Mouse (Mus musculus) bone marrow macrophage, adult 2 months (primary cell): ENCODE measurements at regions not wholly inside any gene's neighbourhood (a gene's known extent, or its start where the extent isn't known, plus 50 kb on each side); places are given as distances from the start of the nearest gene placed in this dataset.

Experiments used
- H3K27ac ChIP-seq: 2 replicates; pipeline ENCODE4 v1.5.1; 2012; ENCODE audit warnings: low read depth, low read length; ENCODE audit not compliant: insufficient read depth
- H3K4me1 ChIP-seq: 2 replicates; pipeline ENCODE4 v1.6.1; 2012; ENCODE audit warnings: low read length; ENCODE audit not compliant: control insufficient read depth, insufficient read depth
- H3K4me3 ChIP-seq: 2 replicates; pipeline ENCODE4 v1.5.1; 2012; ENCODE audit warnings: mild to moderate bottlenecking, low read length, moderate library complexity; ENCODE audit not compliant: insufficient read depth
- CTCF ChIP-seq: IDR thresholded peaks from 2 replicates; pipeline ENCODE4 v1.5.1; 2012; ENCODE audit warnings: low read depth, mild to moderate bottlenecking, low read length, moderate library complexity
- POLR2A ChIP-seq: IDR thresholded peaks from 2 replicates; pipeline ENCODE4 v1.6.1; 2012; ENCODE audit warnings: mild to moderate bottlenecking, low read depth, low read length, borderline replicate concordance

GRCm38 (mm10) chr14:58967975-58968374, 174.7 kb downstream of the 1700129C05Rik start:
- Histone ChIP-seq H3K4me3 (no peak overlapping the region), H3K27ac (no peak overlapping the region), H3K4me1 (no peaks in the 10 kb centered on the region)
- no peak for TF ChIP-seq POLR2A
- no peak for TF ChIP-seq CTCF

- TF ChIP-seq CTCF (no peak), POLR2A (no peak)
- Histone ChIP-seq H3K4me3 (no peak overlapping the region), H3K4me1 (no peaks in the 10 kb centered on the region)
Measured at GRCm38 (mm10) chr14:58967163-58967562, 175.5 kb downstream of the 1700129C05Rik start.

GRCm38 (mm10) chr14:58944958-58945357, 197.7 kb downstream of the 1700129C05Rik start:
- Histone ChIP-seq H3K4me3 (no peak overlapping the region), H3K27ac (no peak overlapping the region), H3K4me1 (no peaks in the 10 kb centered on the region)
- TF ChIP-seq POLR2A (no peak), CTCF (no peak)

More at GRCm38 (mm10) chr14:58967163-58967562, 175.5 kb downstream of the 1700129C05Rik start:
- no peak overlapping the region for H3K27ac ChIP-seq

GRCm38 (mm10) chr14:58943267-58943765, 199.4 kb downstream of the 1700129C05Rik start:
- Histone ChIP-seq H3K4me3 (no peak overlapping the region), H3K27ac (no peak overlapping the region), H3K4me1 (no peaks in the 10 kb centered on the region)
- TF ChIP-seq CTCF (no peak), POLR2A (no peak)

- Histone ChIP-seq H3K4me1 (no peaks in the 10 kb centered on the region), H3K4me3 (no peak overlapping the region), H3K27ac (no peak overlapping the region)
- no peak for TF ChIP-seq CTCF
- TF ChIP-seq POLR2A, result no peak
Measured at GRCm38 (mm10) chr14:58939086-58939485, 203.6 kb downstream of the 1700129C05Rik start.

GRCm38 (mm10) chr14:58938601-58938970, 204.1 kb downstream of the 1700129C05Rik start:
- Histone ChIP-seq H3K4me1 (no peaks in the 10 kb centered on the region), H3K4me3 (no peak overlapping the region), H3K27ac (no peak overlapping the region)
- TF ChIP-seq POLR2A, result no peak

GRCm38 (mm10) chr14:58937791-58938600, 204.7 kb downstream of the 1700129C05Rik start:
- TF ChIP-seq POLR2A (no peak), CTCF (no peak)
- Histone ChIP-seq H3K4me3 (no peak overlapping the region), H3K27ac (no peak overlapping the region), H3K4me1 (no peaks in the 10 kb centered on the region)

- Histone ChIP-seq H3K27ac (no peak overlapping the region), H3K4me1 (no peaks in the 10 kb centered on the region), H3K4me3 (no peak overlapping the region)
- TF ChIP-seq CTCF (no peak), POLR2A (no peak)
Measured at GRCm38 (mm10) chr14:58937331-58937730, 205.4 kb downstream of the 1700129C05Rik start.

GRCm38 (mm10) chr14:58936131-58936530, 206.6 kb downstream of the 1700129C05Rik start:
- Histone ChIP-seq H3K4me3 (no peak overlapping the region), H3K4me1 (no peaks in the 10 kb centered on the region), H3K27ac (no peak overlapping the region)
- TF ChIP-seq CTCF, result no peak

GRCm38 (mm10) chr14:58917853-58918252, 224.8 kb downstream of the 1700129C05Rik start:
- Histone ChIP-seq H3K4me1 (no peaks in the 10 kb centered on the region), H3K4me3 (no peak overlapping the region), H3K27ac (no peak overlapping the region)
- TF ChIP-seq POLR2A (no peak), CTCF (no peak)

- TF ChIP-seq POLR2A, result no peak
- TF ChIP-seq CTCF, result no peak
- H3K4me3 ChIP-seq, result no peak overlapping the region
- H3K27ac ChIP-seq, result no peak overlapping the region
- no peaks in the 10 kb centered on the region for H3K4me1 ChIP-seq
Measured at GRCm38 (mm10) chr14:58917228-58917627, 225.5 kb downstream of the 1700129C05Rik start.
